Mouse (Mus musculus): ENCODE measurements around the gene Lyz1. TPM values are rescaled to one million over a fixed set of nuclear protein-coding genes. Genes with fewer than 3 reads are reported as not detected.

The Lyz1 gene
- not detected in 2 replicates for polyA plus RNA-seq (2016; fragmentation: Nextera tagmentation; extraction: Ambion mirVana)

DNA sequence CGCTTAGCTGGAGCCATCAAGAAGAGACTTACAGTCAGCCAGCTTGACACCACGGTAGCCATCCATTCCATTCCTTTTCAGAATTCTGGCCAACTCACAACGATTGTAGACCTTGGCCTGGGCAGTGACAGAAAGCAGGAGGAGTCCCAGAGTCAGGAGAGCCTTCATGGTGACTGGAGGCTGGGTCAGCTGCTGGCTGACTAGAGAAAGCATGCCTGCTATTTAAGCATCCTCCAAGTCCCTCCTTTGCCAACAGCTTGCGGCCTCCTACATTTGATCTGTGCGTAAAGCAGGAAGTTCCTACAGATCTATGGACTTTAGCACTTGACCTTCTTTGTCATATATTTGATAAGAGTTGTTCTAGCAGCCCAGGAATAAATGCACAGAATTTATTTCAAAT is at the start of gene Lyz1:
TSS of gene Lyz1 (minus strand) at position 198 of the 400 bp plus-strand sequence.
- Histone ChIP-seq H3K9me3 (no peaks in the 10 kb centered on the region), H3K4me3 (no peak within 1 kb of the TSS), H3K27me3 (ENCODE audit: poor library complexity, severe bottlenecking) (no peaks in the 10 kb centered on the region), H3K27ac (no peak within 1 kb of the TSS), H3K4me1 (no peaks in the 10 kb centered on the region), H3K36me3 (replicated peaks) (no peaks in the 10 kb centered on the region)
- WGBS, result 86% methylated on average over 5 of the region's 5 CpGs
- DNase-seq (ENCODE audit: extremely low spot score, low spot score), result no peak

DNA sequence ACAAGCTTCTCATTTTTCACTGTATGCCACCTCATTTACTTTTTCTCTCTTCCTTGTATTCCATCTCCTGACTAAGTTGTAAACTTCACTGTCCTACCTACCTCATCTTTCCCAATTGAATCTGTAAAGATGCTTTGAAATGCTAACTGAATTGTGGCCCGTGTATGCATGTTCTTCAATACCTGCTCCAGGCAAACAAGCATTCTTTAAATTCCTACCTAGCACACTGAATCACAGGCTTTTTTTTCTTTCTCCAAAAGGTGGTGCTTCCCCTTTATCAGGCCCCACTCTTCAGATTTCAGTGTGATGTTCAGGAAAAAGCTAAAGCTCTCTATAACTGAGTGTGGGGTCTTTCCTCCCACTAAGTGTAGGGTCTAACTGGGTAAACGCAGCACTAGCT is 49.7 kb upstream of the Lyz1 start:
- Histone ChIP-seq H3K4me3 (no peak overlapping the region), H3K4me1 (no peaks in the 10 kb centered on the region), H3K9me3 (no peaks in the 10 kb centered on the region), H3K27ac (no peak overlapping the region), H3K27me3 (ENCODE audit: poor library complexity, severe bottlenecking) (no peaks in the 10 kb centered on the region), H3K36me3 (replicated peaks) (peaks cover 43% of the 10 kb centered on the region)
- WGBS, result 90% methylated on average over 2 of the region's 2 CpGs
- no peak for DNase-seq (ENCODE audit: extremely low spot score, low spot score)

DNA sequence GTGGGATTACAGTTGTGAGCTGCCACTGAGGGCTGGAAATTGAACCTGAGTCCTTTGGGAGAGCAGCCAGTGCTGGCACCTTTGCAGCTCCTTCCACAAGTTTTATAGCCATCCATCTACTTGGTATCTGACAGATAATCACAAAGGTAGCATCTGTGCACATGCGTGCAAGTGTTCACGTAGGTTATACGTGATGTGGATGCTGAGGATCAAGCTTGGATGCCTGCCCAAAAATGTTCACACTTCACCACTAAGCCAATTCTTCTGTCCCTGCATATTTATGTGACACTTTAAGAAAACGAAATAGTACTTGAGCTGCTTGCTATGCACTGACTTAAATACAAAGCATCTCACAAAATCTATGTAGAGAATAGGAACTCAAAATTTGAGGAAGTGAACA is 48.4 kb upstream of the Lyz1 start:
- H3K36me3 ChIP-seq (replicated peaks), result peaks cover 31% of the 10 kb centered on the region
- no peak for DNase-seq (ENCODE audit: extremely low spot score, low spot score)
- WGBS, result 93% methylated on average over 4 of the region's 4 CpGs
- no peak overlapping the region for H3K27ac ChIP-seq
- H3K9me3 ChIP-seq, result no peaks in the 10 kb centered on the region
- H3K27me3 ChIP-seq (ENCODE audit: poor library complexity, severe bottlenecking), result no peaks in the 10 kb centered on the region
- H3K4me1 ChIP-seq, result no peaks in the 10 kb centered on the region
- H3K4me3 ChIP-seq, result no peak overlapping the region

DNA sequence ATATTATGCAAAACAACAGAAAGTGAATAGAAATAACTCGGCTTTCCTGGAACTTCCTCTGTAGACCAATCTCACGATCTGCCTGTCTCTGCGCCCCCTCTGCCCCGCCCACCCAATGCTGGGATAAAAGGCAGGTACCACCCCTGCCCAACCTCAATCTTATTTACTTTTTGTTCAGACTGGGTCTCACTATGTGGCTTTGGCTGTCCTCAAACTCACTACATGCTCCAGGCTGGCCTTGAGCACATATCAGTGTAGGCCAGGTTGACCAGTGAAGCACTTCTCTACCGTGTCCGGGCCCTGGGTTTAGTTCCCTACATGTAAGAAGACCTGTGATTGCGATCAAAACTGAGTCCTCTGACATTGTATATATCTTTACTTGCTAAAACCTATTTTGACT is 46.6 kb upstream of the Lyz1 start:
- 91% methylated on average over 7 of the region's 7 CpGs for WGBS
- no peak overlapping the region for H3K4me3 ChIP-seq
- H3K36me3 ChIP-seq (replicated peaks), result peaks cover 16% of the 10 kb centered on the region
- no peaks in the 10 kb centered on the region for H3K9me3 ChIP-seq
- H3K4me1 ChIP-seq, result peaks cover 5% of the 10 kb centered on the region; the same call in 1 of the 2 replicates
- DNase-seq (ENCODE audit: extremely low spot score, low spot score), result no peak
- H3K27ac ChIP-seq, result no peak overlapping the region
- H3K27me3 ChIP-seq (ENCODE audit: poor library complexity, severe bottlenecking), result no peaks in the 10 kb centered on the region

DNA sequence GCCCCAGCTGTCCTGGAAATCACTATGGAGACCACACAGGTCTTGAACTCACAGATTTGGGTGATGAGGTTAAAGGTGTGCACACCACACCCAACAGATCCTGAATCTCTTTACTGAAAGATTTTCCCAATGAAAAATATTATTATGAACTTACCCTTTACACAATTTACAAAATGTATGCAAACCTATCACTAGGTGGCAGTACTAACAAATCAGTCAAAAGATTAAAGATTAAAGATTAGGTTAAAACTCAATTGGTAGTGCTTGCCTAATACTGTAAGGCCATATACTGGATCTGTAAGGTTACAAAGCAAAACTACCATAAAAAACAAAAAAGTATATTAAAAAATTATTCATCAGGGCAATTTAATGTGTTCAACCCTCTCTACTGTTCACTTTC is 45.3 kb upstream of the Lyz1 start:
- Histone ChIP-seq H3K36me3 (replicated peaks) (0 out of 2 replicates have a peak, but pooled peaks cover 7% of the 10 kb centered on the region), H3K9me3 (no peaks in the 10 kb centered on the region), H3K27ac (no peak overlapping the region), H3K4me3 (no peak overlapping the region), H3K27me3 (ENCODE audit: poor library complexity, severe bottlenecking) (no peaks in the 10 kb centered on the region), H3K4me1 (peaks cover 5% of the 10 kb centered on the region; the same call in 1 of the 2 replicates)
- DNase-seq (ENCODE audit: extremely low spot score, low spot score), result no peak

DNA sequence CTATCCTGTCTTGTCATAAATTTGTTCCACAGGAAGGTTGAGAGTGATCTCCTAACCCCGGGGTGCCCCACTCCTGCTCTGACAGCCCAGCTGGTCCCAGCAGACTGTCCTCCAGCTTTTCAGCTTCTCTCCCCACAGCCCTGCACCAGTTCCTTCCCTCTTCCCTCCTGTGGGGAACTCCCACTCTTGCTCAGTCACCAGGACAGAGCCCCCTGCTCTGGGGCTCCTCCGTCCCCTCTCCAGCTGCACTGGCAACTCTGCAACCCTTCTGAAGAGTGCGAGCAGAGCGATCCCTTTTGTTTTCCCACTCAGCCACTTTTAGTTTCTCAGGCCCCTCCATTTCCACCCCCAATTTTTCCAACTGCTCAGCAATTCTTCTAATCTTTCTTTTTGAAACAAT is 43.0 kb upstream of the Lyz1 start:
- no peak overlapping the region for H3K27ac ChIP-seq

DNA sequence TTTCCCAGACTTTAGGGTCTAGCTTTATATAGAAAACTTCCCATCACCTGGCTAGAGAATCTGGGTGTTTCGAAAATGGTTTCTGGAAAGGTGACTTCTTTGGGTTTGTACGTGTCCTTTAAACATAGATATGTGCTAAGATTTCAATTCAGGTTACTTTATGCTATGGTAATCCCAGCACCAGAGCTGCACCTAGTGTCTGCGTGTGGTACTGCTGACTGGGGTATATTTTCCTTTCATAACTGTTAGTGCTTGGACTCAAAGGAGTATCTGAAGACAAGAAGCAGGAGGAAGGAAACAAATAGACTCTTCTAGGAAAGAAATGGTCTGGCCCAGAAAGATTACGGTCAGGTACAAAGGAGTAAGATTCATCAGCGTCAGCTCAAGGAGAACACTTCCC is 37.9 kb upstream of the Lyz1 start:
- no peaks in the 10 kb centered on the region for H3K9me3 ChIP-seq
- no peaks in the 10 kb centered on the region for H3K27me3 ChIP-seq (ENCODE audit: poor library complexity, severe bottlenecking)
- DNase-seq (ENCODE audit: extremely low spot score, low spot score), result no peak
- no peaks in the 10 kb centered on the region for H3K36me3 ChIP-seq (replicated peaks)
- 79% methylated on average over 5 of the region's 5 CpGs for WGBS
- H3K27ac ChIP-seq, result no peak overlapping the region
- no peaks in the 10 kb centered on the region; the same call in 1 of the 2 replicates for H3K4me1 ChIP-seq
- no peak overlapping the region for H3K4me3 ChIP-seq

More for the DNA sequence above, 43.0 kb upstream of the Lyz1 start:
- DNase-seq (ENCODE audit: extremely low spot score, low spot score), result no peak
- no peak overlapping the region for H3K4me3 ChIP-seq
- 47% methylated on average over 4 of the region's 4 CpGs for WGBS
- H3K9me3 ChIP-seq, result no peaks in the 10 kb centered on the region
- no peaks in the 10 kb centered on the region for H3K27me3 ChIP-seq (ENCODE audit: poor library complexity, severe bottlenecking)
- no peaks in the 10 kb centered on the region for H3K36me3 ChIP-seq (replicated peaks)
- peaks cover 5% of the 10 kb centered on the region; the same call in 1 of the 2 replicates for H3K4me1 ChIP-seq

DNA sequence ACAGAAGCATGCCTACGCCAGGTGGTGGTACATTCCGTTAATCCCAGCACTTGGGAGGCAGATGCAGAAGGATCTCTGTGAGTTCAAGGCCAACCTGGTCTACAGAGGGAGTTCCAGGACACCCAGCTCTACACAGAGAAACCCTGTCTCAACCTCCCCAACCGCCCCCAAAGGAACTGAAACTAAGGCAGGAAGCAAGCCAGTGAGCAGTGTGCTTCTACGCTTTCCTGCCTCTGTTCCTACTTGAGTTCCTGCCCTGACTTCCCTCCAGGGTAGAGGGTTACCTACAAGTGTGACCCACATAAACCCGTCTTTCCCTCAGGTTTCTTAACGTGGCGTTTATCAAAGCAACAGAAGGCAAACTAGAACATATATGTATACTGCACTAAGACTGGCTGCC is 31.1 kb upstream of the Lyz1 start:
- H3K27ac ChIP-seq, result no peak overlapping the region
- DNase-seq (ENCODE audit: extremely low spot score, low spot score), result no peak

DNA sequence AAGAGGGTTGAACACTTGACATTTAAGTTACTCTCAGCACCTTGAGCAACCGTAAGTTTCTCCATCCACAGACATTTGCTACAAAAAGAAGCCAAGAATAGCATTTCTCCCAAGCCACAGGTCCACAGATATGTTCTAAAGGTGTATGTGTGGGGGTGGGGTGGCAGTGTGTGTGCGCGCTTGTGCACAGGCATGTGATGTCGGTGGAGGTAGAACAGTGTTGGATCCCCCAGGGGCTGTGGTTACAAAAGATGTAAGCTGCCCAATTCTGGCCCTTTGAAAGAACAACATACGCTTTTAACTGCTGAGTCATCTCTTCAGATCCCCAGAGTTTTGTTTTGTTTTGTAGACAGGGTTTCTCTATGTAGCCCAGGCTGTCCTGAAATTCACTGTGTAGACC is 30.0 kb upstream of the Lyz1 start:
- H3K36me3 ChIP-seq (replicated peaks), result no peaks in the 10 kb centered on the region
- H3K4me1 ChIP-seq, result 0 out of 2 replicates have a peak, but pooled peaks cover 4% of the 10 kb centered on the region
- no peaks in the 10 kb centered on the region for H3K9me3 ChIP-seq
- H3K4me3 ChIP-seq, result no peak overlapping the region
- WGBS, result 93% methylated on average over 5 of the region's 5 CpGs
- H3K27me3 ChIP-seq (ENCODE audit: poor library complexity, severe bottlenecking), result no peaks in the 10 kb centered on the region
- DNase-seq (ENCODE audit: extremely low spot score, low spot score), result no peak
- H3K27ac ChIP-seq, result no peak overlapping the region

More for the DNA sequence above, 31.1 kb upstream of the Lyz1 start:
- 90% methylated on average over 7 of the region's 7 CpGs for WGBS
- Histone ChIP-seq H3K4me1 (0 out of 2 replicates have a peak, but pooled peaks cover 4% of the 10 kb centered on the region), H3K36me3 (replicated peaks) (no peaks in the 10 kb centered on the region), H3K9me3 (no peaks in the 10 kb centered on the region), H3K27me3 (ENCODE audit: poor library complexity, severe bottlenecking) (no peaks in the 10 kb centered on the region), H3K4me3 (no peak overlapping the region)

DNA sequence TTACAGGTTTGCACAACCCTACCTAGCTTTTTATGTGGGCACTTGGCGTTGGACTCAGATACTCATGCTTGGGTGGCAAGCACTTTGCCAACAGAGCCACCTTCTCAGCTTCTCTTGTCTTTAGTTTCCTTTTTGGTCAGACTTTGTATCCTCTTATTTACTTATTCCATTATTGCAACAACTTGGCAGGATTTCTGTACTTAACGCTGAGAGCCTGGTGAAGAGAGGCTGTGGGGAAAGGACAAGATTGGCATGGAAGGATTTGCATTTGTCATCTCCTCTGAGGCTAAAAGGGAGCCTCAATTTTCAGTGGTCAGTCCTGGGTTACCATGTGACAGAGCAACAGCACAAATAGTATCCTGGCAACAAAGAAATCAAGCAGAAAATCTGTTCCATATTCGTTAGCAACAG is 27.9 kb upstream of the Lyz1 start:
- no peak for DNase-seq (ENCODE audit: extremely low spot score, low spot score)
- Histone ChIP-seq H3K4me3 (no peak overlapping the region), H3K4me1 (0 out of 2 replicates have a peak, but pooled peaks cover 4% of the 10 kb centered on the region), H3K9me3 (no peaks in the 10 kb centered on the region), H3K27ac (no peak overlapping the region), H3K36me3 (replicated peaks) (no peaks in the 10 kb centered on the region), H3K27me3 (ENCODE audit: poor library complexity, severe bottlenecking) (no peaks in the 10 kb centered on the region)
- WGBS, result 77% methylated on average over 3 of the region's 3 CpGs

DNA sequence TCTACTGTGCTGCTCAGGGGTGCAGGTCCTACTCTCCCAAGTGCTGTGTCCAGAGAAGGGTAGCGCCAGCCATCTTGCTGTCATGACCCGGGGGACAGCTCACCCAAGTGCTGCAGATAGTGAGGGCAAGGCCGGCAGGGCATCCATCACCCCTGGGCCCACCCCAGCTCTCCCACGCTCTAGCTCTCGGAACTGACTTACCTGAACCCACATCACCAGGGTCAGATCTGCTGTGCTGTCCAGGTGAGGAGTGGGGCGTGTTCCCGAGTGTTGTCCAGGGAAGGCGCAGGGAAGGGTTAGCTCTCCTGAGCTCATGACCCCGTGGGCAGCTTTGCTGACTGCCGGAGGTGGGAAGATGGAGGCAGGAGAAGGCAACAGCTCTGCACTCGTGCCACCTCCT is 23.7 kb upstream of the Lyz1 start:
- DNase-seq (ENCODE audit: extremely low spot score, low spot score), result no peak
- 0 out of 2 replicates have a peak, but pooled peaks cover 4% of the 10 kb centered on the region for H3K4me1 ChIP-seq
- H3K27ac ChIP-seq, result no peak overlapping the region
- H3K36me3 ChIP-seq (replicated peaks), result no peaks in the 10 kb centered on the region
- no peaks in the 10 kb centered on the region for H3K27me3 ChIP-seq (ENCODE audit: poor library complexity, severe bottlenecking)
- no peaks in the 10 kb centered on the region for H3K9me3 ChIP-seq
- no peak overlapping the region for H3K4me3 ChIP-seq
- 94% methylated on average over 11 of the region's 11 CpGs for WGBS

DNA sequence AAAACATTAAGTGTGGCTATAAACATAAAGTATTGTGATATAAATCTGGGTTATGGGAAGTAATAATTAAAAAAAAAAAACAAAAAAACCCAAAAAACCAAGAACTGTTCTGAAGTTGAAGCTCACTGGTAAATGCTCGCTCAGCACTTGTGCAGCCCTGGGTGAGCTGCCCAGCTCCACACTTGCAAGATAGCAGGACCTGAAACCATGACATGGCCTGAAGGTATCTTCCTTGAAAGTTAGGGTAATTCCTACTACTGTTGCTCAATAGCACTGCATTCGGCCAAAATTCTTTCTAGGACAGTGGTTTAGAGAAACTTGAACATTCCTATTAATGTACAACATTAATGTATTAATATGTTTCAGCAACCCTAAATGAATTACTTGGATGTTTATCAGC is 20.5 kb upstream of the Lyz1 start:
- Histone ChIP-seq H3K27ac (no peak overlapping the region), H3K27me3 (ENCODE audit: poor library complexity, severe bottlenecking) (no peaks in the 10 kb centered on the region), H3K36me3 (replicated peaks) (no peaks in the 10 kb centered on the region), H3K4me3 (no peak overlapping the region), H3K4me1 (no peaks in the 10 kb centered on the region), H3K9me3 (no peaks in the 10 kb centered on the region)
- 91% methylated on average over 2 of the region's 2 CpGs for WGBS
- no peak for DNase-seq (ENCODE audit: extremely low spot score, low spot score)

DNA sequence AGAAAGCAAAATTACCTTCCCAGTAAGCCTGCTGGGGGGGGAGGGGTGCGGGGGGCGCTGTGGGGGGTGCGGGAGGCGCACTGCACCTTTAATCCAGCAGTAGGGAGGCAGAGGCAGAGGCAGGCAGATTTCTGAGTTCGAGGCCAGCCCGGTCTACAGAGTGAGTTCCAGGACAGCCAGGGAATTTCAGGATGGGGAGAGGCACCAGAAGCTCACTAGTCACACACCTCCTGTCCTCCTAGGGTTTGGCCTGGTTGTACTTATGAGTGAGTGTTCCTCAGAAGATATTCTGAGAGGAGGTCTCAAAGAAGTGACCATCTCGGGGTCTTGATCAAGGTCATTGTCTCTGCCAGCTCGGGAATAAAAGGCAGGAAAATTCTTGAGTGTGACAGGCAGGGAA is 19.5 kb upstream of the Lyz1 start:
- 87% methylated on average over 8 of the region's 8 CpGs for WGBS
- no peaks in the 10 kb centered on the region for H3K27me3 ChIP-seq (ENCODE audit: poor library complexity, severe bottlenecking)
- no peak overlapping the region for H3K27ac ChIP-seq
- H3K9me3 ChIP-seq, result no peaks in the 10 kb centered on the region
- no peaks in the 10 kb centered on the region for H3K4me1 ChIP-seq
- no peak for DNase-seq (ENCODE audit: extremely low spot score, low spot score)
- H3K36me3 ChIP-seq (replicated peaks), result no peaks in the 10 kb centered on the region
- no peak overlapping the region for H3K4me3 ChIP-seq

DNA sequence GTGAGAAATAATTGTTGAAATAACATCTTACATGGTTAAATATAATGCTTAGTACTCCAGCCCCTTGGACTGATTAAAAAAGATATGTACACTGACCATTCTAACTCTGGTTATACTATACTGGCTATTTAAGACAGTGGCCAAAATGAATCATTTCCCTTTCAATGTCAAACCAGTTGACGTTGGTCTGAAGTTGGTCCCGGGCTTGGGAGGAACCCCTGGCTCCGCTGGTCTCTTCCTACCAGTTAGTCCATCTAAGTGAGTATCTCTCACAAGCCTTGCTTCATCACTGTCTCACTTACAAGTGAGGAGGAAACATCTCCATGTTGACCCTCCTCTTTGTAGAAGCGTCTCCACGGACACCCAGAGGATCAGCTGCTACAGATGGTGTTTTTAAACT is 11.7 kb upstream of the Lyz1 start:
- 89% methylated on average over 5 of the region's 5 CpGs for WGBS
- Histone ChIP-seq H3K36me3 (replicated peaks) (no peaks in the 10 kb centered on the region), H3K9me3 (no peaks in the 10 kb centered on the region; the same call in 1 of the 2 replicates), H3K27ac (no peak overlapping the region), H3K4me3 (no peak overlapping the region), H3K27me3 (ENCODE audit: poor library complexity, severe bottlenecking) (no peaks in the 10 kb centered on the region), H3K4me1 (no peaks in the 10 kb centered on the region)
- DNase-seq (ENCODE audit: extremely low spot score, low spot score), result no peak

Data from forebrain, embryonic 10.5 days (tissue).